Mouse (Mus musculus): ENCODE data around the gene Invs. TPM values are rescaled to one million over a fixed set of nuclear protein-coding genes. Genes with fewer than 3 reads are reported as not detected.

The Invs gene
- polyA plus RNA-seq, 1 experiment from 2014 or later, result 7.1 TPM

DNA sequence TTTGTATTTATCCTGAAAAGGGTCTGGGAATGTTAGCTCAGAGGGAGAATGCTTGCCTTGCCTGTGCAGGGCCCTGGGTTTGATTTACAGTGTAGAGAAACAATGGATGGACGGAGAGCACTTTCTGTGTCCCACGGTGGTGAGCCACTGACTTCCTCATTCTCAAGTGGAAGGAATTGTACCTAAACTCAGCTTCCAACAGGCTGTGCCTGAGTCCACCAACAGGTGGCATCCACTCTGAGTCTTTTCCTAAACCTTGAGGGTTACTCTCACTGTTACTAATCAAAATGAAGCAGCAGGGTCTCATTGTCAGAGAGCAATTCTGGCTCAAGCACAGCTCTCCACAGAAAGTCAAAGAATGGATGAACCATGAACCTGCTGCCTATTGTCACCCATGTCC lies 201.7 kb downstream of the Invs start:
- Histone ChIP-seq H3K9me3 (no peaks in the 10 kb centered on the region), H3K36me3 (no peaks in the 10 kb centered on the region), H3K4me3 (no peak overlapping the region), H3K27me3 (ENCODE audit: insufficient read depth, poor library complexity, severe bottlenecking) (no peaks in the 10 kb centered on the region), H3K27ac (no peak overlapping the region), H3K4me1 (no peaks in the 10 kb centered on the region)
- DNase-seq (ENCODE audit: low spot score), result no peak
- WGBS, result 35% methylated on average over 2 of the region's 2 CpGs

Other genes with a start within 250 kb of the Invs start
- 0.09 and 0.12 TPM in 2 replicates for gene Nr4a3, start 234.6 kb upstream of the Invs start, polyA plus RNA-seq (2016; fragmentation: Nextera tagmentation; extraction: Ambion mirVana)
- gene Stx17, start 154.8 kb upstream of the Invs start, polyA plus RNA-seq (2016; fragmentation: Nextera tagmentation; extraction: Ambion mirVana), result 20.6 and 24.3 TPM in 2 replicates
- gene Erp44, start 202 bp upstream of the Invs start, polyA plus RNA-seq (2016; fragmentation: Nextera tagmentation; extraction: Ambion mirVana), result 68.5 and 69.8 TPM in 2 replicates
- 46.5 and 62.0 TPM in 2 replicates for gene Tex10, start 193.7 kb downstream of the Invs start, polyA plus RNA-seq (2016; fragmentation: Nextera tagmentation; extraction: Ambion mirVana)

Data from heart, embryonic 10.5 days (tissue).